ENCODE assay signal across 27 mouse cellular contexts in genomic region chr11:62938921-62939320, GRCm38 (mm10). TPM values are rescaled to one million over a fixed set of nuclear protein-coding genes. Genes with fewer than 3 reads are reported as not detected.
A peak's percentile ranks its signal among the peaks of the same experiment; 100 is the strongest.
DNase-seq lines count a peak whose midpoint lies in the region; ATAC-seq and TF ChIP-seq lines count a peak whose summit lies in the region.
"Had no signal": no experiment of that assay in that cellular context is flagged by ENCODE, and none has a peak within 500 bp of the region (broad histone marks: within the 10 kb centered on the region; RNA-seq: fewer than 3 reads in every experiment).

No protein-coding gene starts in this region.

- H3K4me3 ChIP-seq in forebrain, postnatal 0 days (ENCODE audit: low read depth, low read length): no peak overlapping the region
- H3K4me3 ChIP-seq in forebrain, embryonic 12.5 days (replicated peaks): no peak overlapping the region
- no peak overlapping the region for H3K4me3 ChIP-seq in midbrain, postnatal 0 days (ENCODE audit: low read depth, low read length)
- no peak overlapping the region for H3K4me3 ChIP-seq in midbrain, embryonic 10.5 days
- H3K4me3 ChIP-seq: embryonic facial prominence, embryonic 10.5 days; embryonic facial prominence, embryonic 12.5 days had no signal

- no peaks in the 10 kb centered on the region for H3K4me1 ChIP-seq in forebrain, postnatal 0 days (ENCODE audit: insufficient read depth)
- no peaks in the 10 kb centered on the region for H3K4me1 ChIP-seq in forebrain, embryonic 12.5 days
- no peaks in the 10 kb centered on the region for H3K4me1 ChIP-seq in midbrain, postnatal 0 days (ENCODE audit: insufficient read depth, low read length)
- H3K4me1 ChIP-seq in midbrain, embryonic 10.5 days: peaks cover 3% of the 10 kb centered on the region; the same call in 1 of the 2 replicates
- H3K4me1 ChIP-seq: embryonic facial prominence, embryonic 10.5 days; embryonic facial prominence, embryonic 12.5 days had no signal

- H3K4me2 ChIP-seq in forebrain, postnatal 0 days (ENCODE audit: low read depth): no peak overlapping the region
- H3K4me2 ChIP-seq in forebrain, embryonic 12.5 days: no peak overlapping the region
- no peak overlapping the region for H3K4me2 ChIP-seq in midbrain, postnatal 0 days (ENCODE audit: low read depth, low read length, poor library complexity, severe bottlenecking)
- H3K4me2 ChIP-seq: embryonic facial prominence, embryonic 12.5 days had no signal

- DNase-seq in forebrain, postnatal 0 days: peak; percentile 4
- DNase-seq in heart, adult 11 months: peak; percentile 91
- DNase-seq in heart, postnatal 10 days: no peak
- DNase-seq in midbrain, postnatal 0 days (ENCODE audit: low spot score): peak; percentile 15
- DNase-seq in midbrain, embryonic 10.5 days (ENCODE audit: low spot score): no peak
- DNase-seq: adrenal gland, adult 8-10 months; adrenal gland, postnatal 14 days; adrenal gland, postnatal 36 days; B cell, adult 2 months; cerebellum, adult 11-12 months; cerebellum, adult 2 months; cerebellum, adult 9-10 months; cerebellum, postnatal 10 days; cerebellum, postnatal 25 days had no signal

- H3K27ac ChIP-seq in forebrain, postnatal 0 days (ENCODE audit: low read depth, low read length): no peak overlapping the region
- H3K27ac ChIP-seq in forebrain, embryonic 12.5 days: no peak overlapping the region
- 0 out of 2 replicates have a peak overlapping the region, but pooled peaks have one; percentile 26 for H3K27ac ChIP-seq in midbrain, postnatal 0 days (ENCODE audit: low read depth, low read length)
- H3K27ac ChIP-seq in midbrain, embryonic 10.5 days (replicated peaks): no peak overlapping the region
- H3K27ac ChIP-seq: embryonic facial prominence, embryonic 10.5 days; embryonic facial prominence, embryonic 12.5 days had no signal

- no peaks in the 10 kb centered on the region for H3K36me3 ChIP-seq in forebrain, postnatal 0 days (ENCODE audit: insufficient read depth)
- H3K36me3 ChIP-seq in forebrain, embryonic 12.5 days (replicated peaks): no peaks in the 10 kb centered on the region
- H3K36me3 ChIP-seq in midbrain, postnatal 0 days (ENCODE audit: insufficient read depth, low read length): no peaks in the 10 kb centered on the region
- no peaks in the 10 kb centered on the region for H3K36me3 ChIP-seq in midbrain, embryonic 10.5 days
- H3K36me3 ChIP-seq: embryonic facial prominence, embryonic 10.5 days; embryonic facial prominence, embryonic 12.5 days; G1E had no signal

- no peak for TF ChIP-seq CTCF in forebrain, postnatal 0 days (IDR thresholded peaks at IDR 0.05; ENCODE audit: low read depth)
- TF ChIP-seq CTCF in midbrain, postnatal 0 days (IDR thresholded peaks at IDR 0.05): no peak

- H3K9ac ChIP-seq in forebrain, postnatal 0 days: no peak overlapping the region
- H3K9ac ChIP-seq in forebrain, embryonic 12.5 days: no peak overlapping the region
- H3K9ac ChIP-seq in midbrain, postnatal 0 days (replicated peaks; ENCODE audit: low read length, poor library complexity, severe bottlenecking): no peak overlapping the region
- H3K9ac ChIP-seq: embryonic facial prominence, embryonic 12.5 days had no signal

- 0 out of 2 replicates have a peak, but pooled peaks have one; percentile 1 for ATAC-seq in forebrain, postnatal 0 days
- ATAC-seq in forebrain, embryonic 12.5 days (ENCODE audit: low FRiP score): no peak
- no peak for ATAC-seq in midbrain, postnatal 0 days (ENCODE audit: low FRiP score)
- ATAC-seq: activated CD4-positive, CD25-positive, alpha-beta regulatory T cell, adult 4 months; CD4-positive, CD25-positive, alpha-beta regulatory T cell, adult 4 months; forebrain, embryonic 14.5 days; forebrain, embryonic 16.5 days; Patski had no signal

- no peaks in the 10 kb centered on the region for H3K27me3 ChIP-seq in forebrain, postnatal 0 days (ENCODE audit: insufficient read depth, low read length)
- H3K27me3 ChIP-seq in forebrain, embryonic 12.5 days: no peaks in the 10 kb centered on the region
- no peaks in the 10 kb centered on the region for H3K27me3 ChIP-seq in midbrain, postnatal 0 days (ENCODE audit: insufficient read depth, low read length)
- no peaks in the 10 kb centered on the region for H3K27me3 ChIP-seq in midbrain, embryonic 10.5 days (ENCODE audit: low read depth, poor library complexity, severe bottlenecking)
- H3K27me3 ChIP-seq: CH12.LX; embryonic facial prominence, embryonic 12.5 days; Patski had no signal

- no peaks in the 10 kb centered on the region for H3K9me3 ChIP-seq in forebrain, postnatal 0 days (ENCODE audit: low read length)
- H3K9me3 ChIP-seq in forebrain, embryonic 12.5 days: no peaks in the 10 kb centered on the region
- no peaks in the 10 kb centered on the region for H3K9me3 ChIP-seq in midbrain, postnatal 0 days (ENCODE audit: low read length)
- no peaks in the 10 kb centered on the region for H3K9me3 ChIP-seq in midbrain, embryonic 10.5 days (replicated peaks)
- H3K9me3 ChIP-seq: embryonic facial prominence, embryonic 10.5 days; embryonic facial prominence, embryonic 12.5 days; G1E had no signal

- WGBS in forebrain, postnatal 0 days: 67% methylated on average over 5 of the region's 5 CpGs
- WGBS in forebrain, embryonic 12.5 days: 75% methylated on average over 5 of the region's 5 CpGs
- 49% methylated on average over 5 of the region's 5 CpGs for WGBS in midbrain, postnatal 0 days
- 81% methylated on average over 5 of the region's 5 CpGs for WGBS in midbrain, embryonic 10.5 days

- intact Hi-C loops in heart, postnatal 10 days (cut with DNase I): no loop called here

RNA-seq across cellular contexts. Expression of gene Cdrt4, which starts 12.1 kb away (rescaled TPM):
- not detected in 2 replicates for total RNA-seq in forebrain, postnatal 0 days (2014; rRNA removed)
- 0.28 TPM in 1 of 2 replicates, not detected in the other for polyA plus RNA-seq in forebrain, postnatal 0 days (2015; fragmentation: Nextera tagmentation; extraction: Ambion mirVana)
- not detected in 2 replicates for polyA plus RNA-seq in forebrain, embryonic 12.5 days (2016; fragmentation: Nextera tagmentation; extraction: Ambion mirVana)
- not detected for total RNA-seq in heart, postnatal 10 days (2021)
- total RNA-seq in midbrain, postnatal 0 days (2014; rRNA removed): not detected in 2 replicates
- polyA plus RNA-seq in midbrain, postnatal 0 days (2015; fragmentation: Nextera tagmentation; extraction: Ambion mirVana): not detected in 2 replicates
- not detected in 2 replicates for polyA plus RNA-seq in midbrain, embryonic 10.5 days (2016; fragmentation: Nextera tagmentation; extraction: Ambion mirVana)
- total RNA-seq: adrenal gland, adult 18-20 months; adrenal gland, postnatal 14 days; adrenal gland, postnatal 36 days; CH12.LX had no signal
- polyA plus RNA-seq: activated CD4-positive, CD25-positive, alpha-beta regulatory T cell, adult 4 months; CD4-positive, CD25-positive, alpha-beta regulatory T cell, adult 4 months; cortical plate, adult 2 months; forebrain, embryonic 11.5 days; forebrain, embryonic 14.5 days; forebrain, embryonic 16.5 days; G1E; Patski had no signal

RNA-seq across cellular contexts. Expression of gene Tvp23b, which starts 59.7 kb away (rescaled TPM):
- 30.7 and 30.8 TPM in 2 replicates for total RNA-seq in forebrain, postnatal 0 days (2014; rRNA removed)
- 31.2 and 37.1 TPM in 2 replicates for polyA plus RNA-seq in forebrain, postnatal 0 days (2015; fragmentation: Nextera tagmentation; extraction: Ambion mirVana)
- 41.3 and 42.2 TPM in 2 replicates for polyA plus RNA-seq in forebrain, embryonic 12.5 days (2016; fragmentation: Nextera tagmentation; extraction: Ambion mirVana)
- total RNA-seq in heart, postnatal 10 days (2021): 10 to 100 TPM; 18.4 to 24.4 TPM
- 29.5 and 36.6 TPM in 2 replicates for total RNA-seq in midbrain, postnatal 0 days (2014; rRNA removed)
- 42.5 and 44.2 TPM in 2 replicates for polyA plus RNA-seq in midbrain, postnatal 0 days (2015; fragmentation: Nextera tagmentation; extraction: Ambion mirVana)
- 43.1 and 48.3 TPM in 2 replicates for polyA plus RNA-seq in midbrain, embryonic 10.5 days (2016; fragmentation: Nextera tagmentation; extraction: Ambion mirVana)

Comparison
In these comparisons a context has a peak if more than half of its experiments do, and no peak if none do; other contexts are left out.
1. DNase-seq: peak in forebrain, postnatal 0 days (single experiment), heart, adult 11 months (single experiment) and midbrain, postnatal 0 days (single experiment); none in heart, postnatal 10 days (0 of 2) and midbrain, embryonic 10.5 days (single experiment).